Mouse (Mus musculus) myocyte (in vitro differentiated cells): ENCODE data around the gene Inca1. TPM values are rescaled to one million over a fixed set of nuclear protein-coding genes. Genes with fewer than 3 reads are reported as not detected.

Source experiments
- H3K27me3 ChIP-seq: one replicate; pipeline ENCODE4 v1.6.1; 2011; ENCODE audit not compliant: control insufficient read depth, insufficient read depth, insufficient read length
- H3K36me3 ChIP-seq: one replicate; pipeline ENCODE4 v1.6.1; 2011; ENCODE audit not compliant: control insufficient read depth, insufficient read depth
- H3K4me2 ChIP-seq: one replicate; pipeline ENCODE4 v1.6.1; 2011; ENCODE audit warnings: low read depth, control low read depth
- H3K4me3 ChIP-seq: one replicate; pipeline ENCODE4 v1.5.1; 2011; ENCODE audit warnings: mild to moderate bottlenecking, control low read depth, moderate library complexity
- H3K79me2 ChIP-seq: one replicate; pipeline ENCODE4 v1.6.1; 2011; ENCODE audit not compliant: control insufficient read depth, insufficient read depth
- H3ac ChIP-seq: one replicate; pipeline ENCODE4 v1.6.1; 2011; ENCODE audit not compliant: control insufficient read depth, insufficient read length
- CEBPB ChIP-seq: IDR thresholded peaks from 2 replicates; pipeline ENCODE4 v1.6.1; 2011; ENCODE audit warnings: mild to moderate bottlenecking, moderate library complexity; ENCODE audit not compliant: poor library complexity, insufficient read depth, severe bottlenecking
- E2F4 ChIP-seq: IDR thresholded peaks from one replicate; pipeline ENCODE4 v1.6.1; 2011; ENCODE audit warnings: mild to moderate bottlenecking, control low read depth, moderate library complexity; ENCODE audit not compliant: insufficient read depth
- MAX ChIP-seq: IDR thresholded peaks from one replicate; pipeline ENCODE4 v1.6.1; 2011; ENCODE audit warnings: low read depth, mild to moderate bottlenecking, control low read depth
- MYOD1 ChIP-seq, 3 experiments: IDR thresholded peaks; one replicate each; pipeline ENCODE4 v1.6.1; 2011; ENCODE audit warnings: control low read depth in 2 of 3, low read depth in 2 of 3, mild to moderate bottlenecking in 2 of 3, moderate library complexity in 1 of 3; ENCODE audit not compliant: insufficient read length in 2 of 3, control insufficient read depth in 1 of 3
- MYOG ChIP-seq, 3 experiments: IDR thresholded peaks; one replicate each; pipeline ENCODE4 v1.6.1; 2011; ENCODE audit warnings: control low read depth in 2 of 3, low read depth in 2 of 3, mild to moderate bottlenecking in 2 of 3; ENCODE audit not compliant: insufficient read length in 2 of 3, control insufficient read depth in 1 of 3, insufficient read depth in 1 of 3
- POLR2A ChIP-seq: IDR thresholded peaks from one replicate; pipeline ENCODE4 v1.6.1; 2011; ENCODE audit warnings: low read depth, mild to moderate bottlenecking, control low read depth, moderate library complexity; ENCODE audit not compliant: insufficient read length
- POLR2AphosphoS2 ChIP-seq: IDR thresholded peaks from one replicate; pipeline ENCODE4 v1.6.1; 2011; ENCODE audit warnings: low read depth, control low read depth; ENCODE audit not compliant: insufficient read length
- REST ChIP-seq: IDR thresholded peaks from one replicate; pipeline ENCODE4 v1.6.1; 2011; ENCODE audit warnings: mild to moderate bottlenecking, control low read depth, moderate library complexity; ENCODE audit not compliant: insufficient read depth, insufficient read length
- SRF ChIP-seq: IDR thresholded peaks from one replicate; pipeline ENCODE4 v1.6.1; 2011; ENCODE audit warnings: low read depth; ENCODE audit not compliant: control insufficient read depth, insufficient read length
- TCF12 ChIP-seq: IDR thresholded peaks from one replicate; pipeline ENCODE4 v1.6.1; 2011; ENCODE audit warnings: mild to moderate bottlenecking, control low read depth; ENCODE audit not compliant: poor library complexity, insufficient read depth, severe bottlenecking
- TCF3 ChIP-seq: IDR thresholded peaks from one replicate; pipeline ENCODE4 v1.6.1; 2011; ENCODE audit warnings: low read depth, control low read depth; ENCODE audit not compliant: insufficient read length
- USF1 ChIP-seq: IDR thresholded peaks from one replicate; pipeline ENCODE4 v1.6.1; 2011; ENCODE audit warnings: low read depth, mild to moderate bottlenecking, control low read depth, moderate library complexity
- polyA plus RNA-seq: library from polyadenylated mRNA; unstranded; fragments of >200 nt; fragmentation: generic; extraction: Trizol; gene quantifications from one replicate; pipeline ENCODE4 v1.2.1, GENCODE M21; 2012; ENCODE audit warnings: missing spikeins

Gene Inca1
- polyA plus RNA-seq, 1 experiment, result 1.1 TPM

- peak overlapping the region; percentile 97 for H3K4me2 ChIP-seq
- peaks cover 24% of the 10 kb centered on the region for H3K36me3 ChIP-seq
- H3ac ChIP-seq, result peak overlapping the region; percentile 88
- H3K79me2 ChIP-seq, result peaks cover 74% of the 10 kb centered on the region
- TF ChIP-seq MYOD1 (IDR thresholded peaks at IDR 0.05; ENCODE audit: control insufficient read depth in 1 of 3, insufficient read length in 2 of 3, low read depth in 2 of 3) (peak in 2 of 3 experiments; percentile 93 to 97), REST (no peak), TCF3 (no peak), USF1 (peak; percentile 36), SRF (no peak), POLR2AphosphoS2 (peak; percentile 42), MYOG (IDR thresholded peaks at IDR 0.05; ENCODE audit: control insufficient read depth in 1 of 3, insufficient read depth in 1 of 3, insufficient read length in 2 of 3, low read depth in 2 of 3) (peak in 2 of 3 experiments; percentile 92 to 95), MAX (peak; percentile 69), E2F4 (no peak), POLR2A (peak; percentile 55), CEBPB (no peak), TCF12 (peak; percentile 45)
- H3K27me3 ChIP-seq, result no peaks in the 10 kb centered on the region
- peak overlapping the region; percentile 94 for H3K4me3 ChIP-seq
These were observed 44.1 kb downstream of the Inca1 start for GRCm38 (mm10) chr11:70655571-70656455.

GRCm38 (mm10) chr11:70654923-70655570 is 44.9 kb downstream of the Inca1 start:
- no peak for TF ChIP-seq MAX
- TF ChIP-seq TCF12, result no peak
- TF ChIP-seq SRF, result no peak
- TF ChIP-seq USF1, result no peak
- TF ChIP-seq CEBPB, result no peak
- TF ChIP-seq POLR2AphosphoS2, result peak; percentile 79
- TF ChIP-seq MYOD1 (IDR thresholded peaks at IDR 0.05; ENCODE audit: control insufficient read depth in 1 of 3, insufficient read length in 2 of 3, low read depth in 2 of 3), result peak in 1 of 3 experiments; percentile 11
- peak; percentile 16 for TF ChIP-seq E2F4
- TF ChIP-seq POLR2A, result peak; percentile 80
- peak overlapping the region; percentile 88 for H3ac ChIP-seq
- peak overlapping the region; percentile 97 for H3K4me2 ChIP-seq
- H3K4me3 ChIP-seq, result peak overlapping the region; percentile 94
- H3K79me2 ChIP-seq, result peaks cover 74% of the 10 kb centered on the region
- no peaks in the 10 kb centered on the region for H3K27me3 ChIP-seq
- peaks cover 24% of the 10 kb centered on the region for H3K36me3 ChIP-seq

GRCm38 (mm10) chr11:70654198-70654922 is 45.6 kb downstream of the Inca1 start, which contains the start of gene Pfn1:
TSS of gene Pfn1 (minus strand) at chr11:70654644.
- Histone ChIP-seq H3ac (peak within 1 kb of the TSS; percentile 88), H3K36me3 (peaks cover 30% of the 10 kb centered on the region), H3K27me3 (no peaks in the 10 kb centered on the region), H3K79me2 (peaks cover 72% of the 10 kb centered on the region), H3K4me3 (peak within 1 kb of the TSS; percentile 94), H3K4me2 (peak within 1 kb of the TSS; percentile 97)
- no peak for TF ChIP-seq TCF12
- no peak for TF ChIP-seq SRF
- no peak for TF ChIP-seq CEBPB
- peak; percentile 78 for TF ChIP-seq POLR2A
- no peak for TF ChIP-seq USF1
- peak in 1 of 3 experiments; percentile 42 for TF ChIP-seq MYOD1 (IDR thresholded peaks at IDR 0.05; ENCODE audit: control insufficient read depth in 1 of 3, insufficient read length in 2 of 3, low read depth in 2 of 3)
- TF ChIP-seq MYOG (IDR thresholded peaks at IDR 0.05; ENCODE audit: control insufficient read depth in 1 of 3, insufficient read depth in 1 of 3, insufficient read length in 2 of 3, low read depth in 2 of 3), result peak in 1 of 3 experiments; percentile 15
- TF ChIP-seq POLR2AphosphoS2, result peak; percentile 95
- peak; percentile 17 for TF ChIP-seq TCF3
- TF ChIP-seq REST, result peak; percentile 66
- TF ChIP-seq MAX, result no peak
- no peak for TF ChIP-seq E2F4

- Histone ChIP-seq H3K27me3 (no peaks in the 10 kb centered on the region), H3ac (peak overlapping the region; percentile 88), H3K4me2 (peak overlapping the region; percentile 99), H3K36me3 (peaks cover 36% of the 10 kb centered on the region), H3K79me2 (peaks cover 64% of the 10 kb centered on the region), H3K4me3 (peak overlapping the region; percentile 94)
- TF ChIP-seq MAX (no peak), POLR2AphosphoS2 (no peak), CEBPB (no peak), SRF (no peak), E2F4 (no peak), POLR2A (peak; percentile 19), MYOG (IDR thresholded peaks at IDR 0.05; ENCODE audit: control insufficient read depth in 1 of 3, insufficient read depth in 1 of 3, insufficient read length in 2 of 3, low read depth in 2 of 3) (no peak), REST (no peak)
These were observed 46.4 kb downstream of the Inca1 start for GRCm38 (mm10) chr11:70653345-70654197.
